Mouse (Mus musculus) liver, adult (tissue): ENCODE results near the gene Pabpc4.

Experiments used
- GATA4 ChIP-seq: IDR thresholded peaks from 2 replicates; pipeline ENCODE4 v1.6.1; 2014; ENCODE audit warnings: mild to moderate bottlenecking, low read length; ENCODE audit not compliant: insufficient replicate concordance

Pabpc4 gene

GRCm38 (mm10) chr4:123261721-123262401 lies at the start of gene Pabpc4:
Gene Pabpc4, plus strand, starts transcription at chr4:123262351.
- no peak for TF ChIP-seq GATA4

DNA sequence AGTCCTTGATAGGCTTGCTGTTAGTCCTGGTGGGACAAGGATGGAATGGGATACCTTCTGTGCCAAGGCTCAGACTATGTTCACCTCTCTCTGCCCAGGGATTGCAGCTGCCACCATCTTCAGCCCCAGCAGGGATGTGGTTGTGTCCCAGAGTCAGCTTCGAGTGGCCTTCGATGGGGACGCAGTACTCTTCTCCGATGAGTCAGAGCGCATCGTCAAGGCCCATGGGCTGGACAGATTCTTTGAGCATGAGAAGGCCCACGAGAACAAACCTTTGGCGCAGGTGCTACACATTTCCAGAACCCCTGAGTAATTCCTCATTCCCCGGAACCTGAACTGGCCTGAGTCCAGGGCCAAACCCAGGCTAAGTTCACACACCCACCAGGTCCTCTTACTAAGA lies 48.2 kb upstream of the Pabpc4 start:
- no peak for TF ChIP-seq GATA4

- no peak for TF ChIP-seq GATA4
These were observed 46.8 kb upstream of the Pabpc4 start for GRCm38 (mm10) chr4:123215367-123215766.

- no peak for TF ChIP-seq GATA4
These were observed 45.4 kb upstream of the Pabpc4 start for GRCm38 (mm10) chr4:123216782-123217181.

- no peak for TF ChIP-seq GATA4
These were observed 42.3 kb upstream of the Pabpc4 start for GRCm38 (mm10) chr4:123219720-123220357.

GRCm38 (mm10) chr4:123220637-123221036 lies 41.5 kb upstream of the Pabpc4 start:
- no peak for TF ChIP-seq GATA4

GRCm38 (mm10) chr4:123223309-123223708 lies 38.8 kb upstream of the Pabpc4 start:
- TF ChIP-seq GATA4 = no peak

DNA sequence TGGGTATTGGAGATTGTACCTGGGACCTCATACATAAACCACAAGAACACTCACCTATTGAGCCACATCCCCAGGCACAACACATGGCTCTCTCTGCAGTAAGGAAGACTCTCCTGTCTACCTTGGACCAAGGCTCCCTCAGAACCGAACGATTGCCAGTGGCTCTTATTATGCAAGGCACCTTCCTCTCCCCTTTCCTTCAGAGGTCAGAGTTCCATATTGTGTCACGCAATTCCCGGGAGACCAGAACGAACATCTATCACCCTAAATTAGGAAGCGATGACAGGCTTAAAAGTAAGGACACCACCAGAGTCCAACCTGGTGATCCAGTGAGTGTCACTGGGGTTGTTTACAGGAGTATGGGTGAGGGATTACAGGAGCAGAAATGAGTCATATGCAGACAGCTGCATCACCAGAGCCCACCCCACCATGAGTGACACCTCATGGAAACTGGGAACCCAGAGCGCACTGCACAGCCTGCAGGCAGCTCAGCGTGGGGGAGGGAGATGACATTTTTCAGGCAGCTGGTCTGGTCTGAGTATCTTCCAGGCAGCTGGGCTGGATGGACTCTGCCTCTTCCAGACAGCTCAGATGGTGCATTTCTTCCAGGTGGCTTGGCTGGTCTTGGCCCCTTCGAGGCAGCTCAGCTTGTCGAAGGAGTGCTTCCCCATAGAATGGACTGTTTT lies 36.3 kb upstream of the Pabpc4 start:
- no peak for TF ChIP-seq GATA4

GRCm38 (mm10) chr4:123227707-123228106 lies 34.4 kb upstream of the Pabpc4 start:
- no peak for TF ChIP-seq GATA4

DNA sequence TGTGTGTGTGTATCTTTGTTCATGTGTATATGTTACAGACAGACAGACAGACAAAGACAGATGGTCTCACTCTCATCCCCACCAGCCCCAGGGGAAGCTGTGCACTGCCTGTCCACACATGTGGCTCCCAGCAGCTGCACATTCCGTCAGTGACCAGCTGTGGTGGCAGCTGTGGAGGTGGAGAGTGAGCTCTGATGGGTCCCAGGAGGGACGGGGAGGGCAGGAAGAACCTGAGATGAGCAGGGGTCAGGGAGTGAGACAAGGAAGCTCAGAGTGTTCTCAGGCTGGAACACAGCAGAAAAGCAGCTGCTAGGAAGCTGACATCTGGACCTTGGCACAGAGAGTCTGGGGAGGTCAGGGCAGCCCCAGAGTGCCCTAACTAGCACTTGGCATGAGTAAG lies 33.9 kb upstream of the Pabpc4 start:
- TF ChIP-seq GATA4 = no peak

DNA sequence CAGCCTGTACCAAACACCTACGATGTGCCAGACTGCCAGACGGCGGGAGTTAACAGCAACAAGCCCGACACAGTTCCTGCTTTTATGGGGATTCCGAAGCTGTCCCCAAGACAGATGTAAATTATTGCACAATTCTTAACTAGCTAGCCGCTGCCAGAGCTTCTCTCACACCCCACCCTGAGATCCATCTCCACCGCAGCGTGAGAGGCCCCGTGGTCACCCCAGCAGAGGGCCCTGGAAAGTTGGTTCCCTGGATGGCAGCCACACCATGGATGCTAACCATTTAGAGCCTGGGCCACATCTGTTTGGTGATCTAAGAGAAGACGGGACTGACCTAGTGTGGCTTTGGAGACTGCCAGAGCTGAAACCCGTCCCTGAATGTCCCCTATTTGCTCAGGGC lies 33.0 kb upstream of the Pabpc4 start:
- no peak for TF ChIP-seq GATA4

DNA sequence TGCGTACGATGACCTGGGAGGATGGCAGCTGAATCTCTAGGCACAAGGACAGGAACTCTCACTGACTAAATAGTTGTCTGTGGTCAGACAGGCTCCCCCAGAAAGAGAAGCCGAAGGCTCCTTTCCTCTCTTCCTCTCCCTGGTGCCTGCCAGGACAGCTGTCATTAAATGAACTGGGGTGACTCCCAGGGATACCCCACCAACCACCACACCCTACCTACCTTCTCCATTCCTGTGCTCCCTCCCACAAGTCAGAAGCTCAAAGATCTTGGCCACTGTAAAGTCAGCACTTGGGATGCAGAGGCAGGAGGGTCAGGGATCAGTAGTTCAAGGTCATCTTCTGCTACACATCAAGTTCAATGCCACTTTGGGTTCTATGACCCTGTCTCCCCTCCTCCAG lies 29.3 kb upstream of the Pabpc4 start:
- no peak for TF ChIP-seq GATA4

DNA sequence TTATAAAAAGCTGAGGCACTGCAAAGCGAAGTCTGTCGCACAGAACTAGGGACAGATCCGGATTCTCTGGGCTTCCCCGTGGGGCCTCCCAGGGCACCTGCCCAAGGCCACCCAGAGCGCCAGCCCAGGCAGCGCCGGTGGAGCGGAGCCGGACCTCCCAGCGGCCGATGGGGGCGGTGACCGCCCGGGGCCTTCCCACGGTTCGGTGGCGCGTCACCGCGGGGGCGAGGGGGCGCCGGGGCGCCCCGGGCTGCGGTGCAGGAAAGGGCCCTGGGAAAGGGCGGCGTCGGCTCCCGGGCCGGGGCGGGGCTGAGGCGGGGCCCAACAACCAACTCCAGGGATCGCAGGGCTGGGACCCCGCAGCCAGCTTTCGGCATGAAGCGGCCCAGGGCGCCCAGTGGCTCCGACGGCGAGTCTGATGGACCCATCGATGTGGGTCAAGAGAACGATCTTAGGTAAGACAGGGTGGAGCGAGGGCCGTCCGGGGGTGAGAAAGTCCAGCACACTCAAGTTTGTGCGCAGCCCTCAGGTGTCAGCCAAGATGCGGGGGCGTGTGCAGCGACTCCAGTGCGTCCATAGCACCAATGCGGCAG lies 28.6 kb upstream of the Pabpc4 start, which contains the start of gene Heyl:
Gene Heyl, plus strand, starts transcription at position 65 of the 593 bp plus-strand sequence.
- no peak for TF ChIP-seq GATA4

DNA sequence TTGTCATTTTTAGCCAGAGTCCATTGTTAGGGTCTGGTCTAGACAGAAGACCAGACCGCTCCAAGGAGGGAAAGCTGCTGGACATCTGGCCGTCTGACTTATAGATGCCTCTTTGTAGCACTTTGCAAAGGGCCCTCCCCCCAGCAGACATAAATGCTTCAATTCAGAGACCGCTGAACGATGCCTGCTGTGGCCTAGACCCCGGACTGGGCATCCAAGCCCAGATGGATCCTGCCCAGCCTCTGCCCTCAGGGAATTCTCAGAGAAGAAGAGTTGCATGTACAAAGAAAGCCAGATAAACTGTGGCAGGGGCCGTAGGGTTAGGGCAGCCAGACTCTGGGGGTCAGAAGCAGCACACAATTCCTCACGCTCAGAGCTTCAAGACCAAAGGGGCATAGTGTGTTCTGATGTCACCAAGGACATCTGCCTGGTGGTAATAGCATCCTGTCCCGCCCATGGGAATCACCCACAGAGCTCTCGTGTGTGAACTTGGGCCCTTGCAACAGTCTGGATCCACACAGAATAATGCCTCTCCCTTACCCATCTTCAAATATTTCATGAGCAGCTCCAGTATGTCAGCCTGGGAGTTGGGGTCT lies 26.2 kb upstream of the Pabpc4 start:
- TF ChIP-seq GATA4 = no peak

GRCm38 (mm10) chr4:123236431-123237031 lies 25.6 kb upstream of the Pabpc4 start:
- TF ChIP-seq GATA4 = no peak
